Mouse (Mus musculus) spleen, adult 2 months (tissue): ENCODE results near the gene Ccdc138. TPM values are rescaled to one million over a fixed set of nuclear protein-coding genes. Genes with fewer than 3 reads are reported as not detected.
A peak's percentile ranks its signal among the peaks of the same experiment; 100 is the strongest.

Experiments
- DNase-seq, 2 experiments: peaks; one replicate each; pipeline versions ENCODE4 v3.0.0 to v3.0.0-alpha.2; 2012 to 2021; ENCODE audit warnings: low spot score in 2 of 2, low read depth in 1 of 2
- H3K27ac ChIP-seq: fragments of 200-500 bp; 2 replicates; pipeline ENCODE4 v1.5.1; 2012; ENCODE audit warnings: low read length, inconsistent platforms; ENCODE audit not compliant: insufficient read depth
- H3K27me3 ChIP-seq: fragments of 200-500 bp; 2 replicates; pipeline ENCODE4 v1.6.1; 2012; ENCODE audit warnings: mild to moderate bottlenecking, moderate library complexity, low read length, inconsistent platforms; ENCODE audit not compliant: control insufficient read depth, insufficient read depth
- H3K36me3 ChIP-seq: fragments of 200-500 bp; 2 replicates; pipeline ENCODE4 v1.6.1; 2012; ENCODE audit warnings: mild to moderate bottlenecking, low read length, inconsistent platforms; ENCODE audit not compliant: control insufficient read depth, insufficient read depth
- H3K4me1 ChIP-seq: fragments of 200-500 bp; 2 replicates; pipeline ENCODE4 v1.6.1; 2011; ENCODE audit warnings: inconsistent platforms; ENCODE audit not compliant: control insufficient read depth, insufficient read depth, insufficient read length
- H3K4me3 ChIP-seq: fragments of 200-500 bp; 2 replicates; pipeline ENCODE4 v1.5.1; 2011; ENCODE audit warnings: mild to moderate bottlenecking, inconsistent platforms; ENCODE audit not compliant: insufficient read depth, insufficient read length; ENCODE audit errors: extremely low read depth
- CTCF ChIP-seq: fragments of 200-500 bp; IDR thresholded peaks from 2 replicates; pipeline ENCODE4 v1.5.1; 2011; ENCODE audit warnings: mild to moderate bottlenecking, inconsistent platforms; ENCODE audit not compliant: insufficient read depth, insufficient read length, insufficient replicate concordance; ENCODE audit errors: extremely low read depth
- POLR2A ChIP-seq: fragments of 200-500 bp; IDR thresholded peaks from 2 replicates; pipeline ENCODE4 v1.6.1; 2011; ENCODE audit warnings: low read depth, low read length, inconsistent platforms
- WGBS: fragments of 180-500 bp; shearing (Covaris S2); methylation state at CpG from one replicate; pipeline ENCODE4 v1.1.7; 2018; 5-methylcytosine and 5-hydroxymethylcytosine counted together
- polyA plus RNA-seq: library from polyadenylated mRNA; depleted of rRNA; stranded (reverse); fragments of >200 nt; gene quantifications from 2 replicates; pipeline ENCODE4 v1.2.3, GENCODE M21; 2012

Ccdc138 gene
- polyA plus RNA-seq, 1 experiment, result 0.14 TPM

DNA sequence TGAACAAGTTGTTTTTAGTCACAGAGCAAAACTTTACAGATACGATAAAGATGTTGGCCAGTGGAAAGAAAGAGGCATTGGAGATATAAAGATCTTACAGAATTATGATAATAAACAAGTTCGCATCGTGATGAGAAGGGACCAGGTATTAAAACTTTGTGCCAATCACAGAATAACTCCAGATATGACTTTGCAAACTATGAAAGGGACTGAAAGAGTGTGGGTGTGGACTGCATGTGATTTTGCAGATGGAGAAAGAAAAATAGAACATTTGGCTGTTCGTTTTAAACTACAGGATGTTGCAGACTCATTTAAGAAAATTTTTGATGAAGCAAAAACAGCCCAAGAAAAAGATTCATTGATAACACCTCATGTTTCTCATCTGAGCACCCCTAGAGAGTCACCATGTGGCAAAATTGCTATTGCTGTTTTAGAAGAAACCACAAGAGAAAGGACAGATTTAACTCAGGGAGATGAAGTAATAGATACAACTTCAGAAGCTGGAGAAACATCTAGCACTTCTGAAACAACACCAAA lies 17.7 kb upstream of the Ccdc138 start:
- no peak for DNase-seq
- 89% methylated on average over 4 of the region's 4 CpGs for WGBS
- TF ChIP-seq POLR2A (no peak), CTCF (no peak)
- H3K4me1 ChIP-seq, result no peaks in the 10 kb centered on the region
- no peak overlapping the region for H3K27ac ChIP-seq
- no peak overlapping the region for H3K4me3 ChIP-seq
- no peaks in the 10 kb centered on the region for H3K27me3 ChIP-seq
- peaks cover 35% of the 10 kb centered on the region for H3K36me3 ChIP-seq

DNA sequence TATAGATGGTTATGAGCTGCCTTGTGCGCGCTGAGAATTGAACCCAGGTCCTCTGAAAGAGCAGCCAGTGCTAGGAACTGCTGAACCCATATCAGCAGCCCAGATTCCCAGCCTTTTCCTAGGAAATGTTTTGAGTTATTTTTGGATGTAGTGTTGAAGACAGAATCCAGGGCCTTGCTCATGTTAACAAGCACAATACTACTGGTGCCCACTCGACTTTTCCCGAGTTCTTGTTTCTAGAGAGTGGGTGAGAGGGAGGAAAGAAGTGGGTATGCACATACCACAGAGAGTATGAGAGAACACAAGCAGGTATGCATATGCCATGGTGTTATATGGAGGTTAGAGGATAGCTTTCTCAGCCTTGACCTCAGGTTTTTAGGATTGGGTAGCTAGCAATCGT lies 6.7 kb upstream of the Ccdc138 start:
- WGBS, result 96% methylated on average over 5 of the region's 5 CpGs
- Histone ChIP-seq H3K4me3 (no peak overlapping the region), H3K27ac (no peak overlapping the region), H3K36me3 (peaks cover 25% of the 10 kb centered on the region), H3K27me3 (no peaks in the 10 kb centered on the region), H3K4me1 (no peaks in the 10 kb centered on the region)
- no peak for DNase-seq
- TF ChIP-seq CTCF, result no peak
- TF ChIP-seq POLR2A, result no peak

DNA sequence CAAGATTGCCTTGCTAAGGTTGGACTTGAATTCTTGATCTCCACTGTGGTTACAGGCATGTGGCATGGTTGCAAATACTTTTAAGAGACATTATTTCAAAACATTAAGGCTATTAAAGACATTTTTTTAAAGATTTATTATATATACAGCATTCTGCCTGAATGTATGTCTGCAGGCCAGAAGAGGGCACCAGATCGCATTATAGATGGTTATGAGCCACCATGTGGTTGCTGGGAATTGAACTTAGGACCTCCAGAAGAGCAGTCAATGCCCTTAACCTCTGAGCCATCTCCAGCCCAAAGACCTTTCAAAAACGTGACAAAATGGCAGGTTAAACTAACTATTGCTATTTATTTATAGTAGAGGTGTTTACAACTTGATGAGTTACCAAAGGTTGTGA lies 2.1 kb upstream of the Ccdc138 start:
- Histone ChIP-seq H3K4me3 (no peak overlapping the region), H3K36me3 (peaks cover 20% of the 10 kb centered on the region), H3K27me3 (no peaks in the 10 kb centered on the region), H3K27ac (no peak overlapping the region), H3K4me1 (no peaks in the 10 kb centered on the region)
- TF ChIP-seq CTCF (no peak), POLR2A (no peak)
- WGBS, result 89% methylated on average over 2 of the region's 2 CpGs
- DNase-seq, result no peak

- peaks cover 16% of the 10 kb centered on the region for H3K36me3 ChIP-seq
- no peak overlapping the region for H3K4me3 ChIP-seq
- H3K4me1 ChIP-seq, result no peaks in the 10 kb centered on the region
- TF ChIP-seq POLR2A, result no peak
- no peak for TF ChIP-seq CTCF
- no peaks in the 10 kb centered on the region for H3K27me3 ChIP-seq
- no peak for DNase-seq
- H3K27ac ChIP-seq, result no peak overlapping the region
Observed at GRCm38 (mm10) chr10:58496732-58497131, 1.0 kb upstream of the Ccdc138 start.

GRCm38 (mm10) chr10:58498516-58498915 lies 768 bp downstream of the Ccdc138 start:
- 60% methylated on average over 2 of the region's 2 CpGs for WGBS
- Histone ChIP-seq H3K27me3 (no peaks in the 10 kb centered on the region), H3K4me3 (peak overlapping the region; percentile 90), H3K36me3 (peaks cover 4% of the 10 kb centered on the region; the same call in 1 of the 2 replicates), H3K4me1 (no peaks in the 10 kb centered on the region), H3K27ac (no peak overlapping the region; the same call in 1 of the 2 replicates)
- DNase-seq, result no peak
- TF ChIP-seq POLR2A (no peak), CTCF (no peak)

GRCm38 (mm10) chr10:58529358-58529757 lies 31.6 kb downstream of the Ccdc138 start:
- TF ChIP-seq POLR2A, result no peak
- TF ChIP-seq CTCF, result no peak
- Histone ChIP-seq H3K36me3 (no peaks in the 10 kb centered on the region), H3K4me3 (no peak overlapping the region), H3K4me1 (no peaks in the 10 kb centered on the region), H3K27ac (no peak overlapping the region), H3K27me3 (no peaks in the 10 kb centered on the region)
- DNase-seq, result no peak
- WGBS, result 53% methylated on average over 1 of the region's 1 CpGs

DNA sequence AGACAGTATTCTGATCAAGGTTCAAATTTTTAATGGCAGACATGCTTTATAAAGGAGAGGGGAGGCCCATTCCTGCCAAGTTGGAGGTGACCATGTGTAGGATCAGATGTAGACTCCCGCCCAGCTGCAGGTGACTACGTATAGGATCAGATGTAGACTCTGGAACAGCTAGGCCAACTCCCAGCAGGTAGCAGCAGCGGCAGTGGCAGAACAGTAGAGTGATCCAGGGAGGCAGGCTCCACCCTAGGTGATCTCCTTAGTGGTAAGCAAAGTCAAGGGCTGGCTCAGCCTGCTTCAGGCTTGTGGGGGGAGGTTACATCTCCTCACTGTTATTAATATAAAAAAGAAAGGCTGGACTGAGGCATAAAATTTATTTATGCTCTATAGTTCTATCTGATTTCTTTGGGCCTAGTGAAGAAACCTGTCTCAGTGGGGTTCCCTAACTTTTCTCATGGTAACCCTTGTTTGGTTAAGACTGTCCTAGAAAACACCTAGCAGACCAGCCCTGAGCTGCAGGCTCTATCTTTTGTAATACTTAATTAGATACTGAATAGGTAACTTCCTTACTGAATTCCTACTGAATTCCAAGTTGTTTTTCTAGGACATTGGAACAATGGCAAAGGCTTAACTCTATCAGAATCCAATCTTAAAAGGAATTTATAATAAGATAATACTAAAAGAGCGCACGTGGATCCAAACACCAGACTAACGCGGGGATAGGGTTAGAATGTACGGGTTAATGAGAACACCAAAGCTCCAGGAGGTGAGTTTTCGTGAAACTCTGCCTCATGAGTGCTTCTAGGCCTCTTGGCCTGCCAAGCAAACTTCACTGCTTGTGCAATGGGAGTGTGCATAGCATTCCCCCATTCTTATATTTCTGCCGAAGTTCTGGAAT lies 33.4 kb downstream of the Ccdc138 start:
- WGBS, result 95% methylated on average over 10 of the region's 10 CpGs
- Histone ChIP-seq H3K36me3 (no peaks in the 10 kb centered on the region), H3K27ac (no peak overlapping the region), H3K27me3 (no peaks in the 10 kb centered on the region), H3K4me3 (no peak overlapping the region), H3K4me1 (no peaks in the 10 kb centered on the region)
- no peak for TF ChIP-seq POLR2A
- no peak for TF ChIP-seq CTCF
- DNase-seq, result no peak
